Mouse (Mus musculus): ENCODE measurements around the gene Ndufaf1. TPM values are rescaled to one million over a fixed set of nuclear protein-coding genes. Genes with fewer than 3 reads are reported as not detected.
A peak's percentile ranks its signal among the peaks of the same experiment; 100 is the strongest.

Gene Ndufaf1
- total RNA-seq (2014; rRNA removed) (16.3 and 18.2 TPM in 2 replicates), polyA plus RNA-seq (2015; fragmentation: Nextera tagmentation; extraction: Ambion mirVana) (45.5 and 50.2 TPM in 2 replicates)

DNA sequence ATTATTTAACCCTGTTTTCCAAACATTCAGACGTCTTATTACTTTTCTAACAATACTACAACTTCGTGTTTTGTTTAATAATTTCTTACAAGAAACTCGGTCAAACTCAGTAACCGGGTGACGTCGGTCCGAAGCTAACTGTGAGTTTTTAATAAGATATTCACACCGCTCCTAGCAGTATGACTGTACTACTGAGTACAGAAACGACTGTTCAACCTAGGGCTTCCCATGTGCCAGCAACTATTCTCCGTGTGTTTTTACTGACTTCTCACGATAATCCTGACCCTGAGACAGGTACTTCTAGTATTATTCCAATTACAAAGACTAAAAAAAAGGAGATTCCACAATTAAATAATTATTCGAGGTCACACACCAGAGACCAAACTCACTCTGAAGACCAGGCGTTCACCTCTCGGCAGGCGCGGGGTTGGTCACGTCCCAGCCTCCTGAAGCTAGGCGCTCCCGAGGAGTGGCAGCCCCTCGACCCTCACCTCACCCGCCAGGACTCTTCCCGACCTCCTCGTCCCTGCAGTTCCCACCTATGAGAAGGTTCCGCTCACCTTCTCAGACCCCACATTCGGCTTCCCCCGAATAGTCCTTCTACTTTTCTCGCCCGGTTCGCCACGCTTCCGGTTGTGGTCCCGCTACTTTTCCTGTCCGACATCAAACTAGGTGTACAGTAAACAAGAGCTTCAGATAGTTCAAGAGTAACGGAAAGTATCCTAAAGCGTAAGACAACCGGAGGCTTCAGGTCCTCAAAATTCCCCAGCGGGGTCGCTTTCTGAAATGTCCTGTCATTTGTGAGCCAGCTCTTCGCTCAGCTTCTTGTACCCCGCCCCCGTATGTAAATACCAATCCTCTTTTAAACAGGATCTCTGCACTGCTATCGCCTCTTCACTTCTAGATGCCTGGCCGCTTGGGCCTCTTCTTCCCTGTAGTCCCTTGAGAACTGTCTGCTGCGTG, at the start of gene Ndufaf1:
Ndufaf1 (minus strand) TSS at position 608 of the 963 bp plus-strand sequence.
- no peak for TF ChIP-seq CTCF (IDR thresholded peaks at IDR 0.05; ENCODE audit: low read depth)

DNA sequence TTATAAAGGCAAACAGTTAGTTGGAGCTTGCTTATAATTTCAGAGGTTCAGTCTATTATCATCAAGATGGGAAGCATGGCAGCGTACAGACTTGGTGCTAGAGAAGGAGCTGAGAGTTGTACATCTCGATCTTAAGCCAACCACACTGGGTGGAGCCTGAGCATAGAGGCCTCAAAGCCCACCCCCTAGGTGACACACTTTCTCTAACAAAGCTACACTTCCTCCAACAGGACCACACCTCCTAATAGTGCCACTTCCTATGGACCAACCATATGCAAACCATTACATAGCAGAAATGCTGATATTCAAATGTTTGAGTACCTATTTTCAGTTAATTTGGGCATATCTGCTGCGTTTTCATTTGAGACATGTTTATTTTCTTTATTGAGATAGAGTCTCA, 47.4 kb upstream of the Ndufaf1 start:
- Histone ChIP-seq H3K27ac (no peak overlapping the region), H3K27me3 (ENCODE audit: insufficient read depth, low read length) (no peaks in the 10 kb centered on the region), H3K4me2 (ENCODE audit: low read depth, low read length) (no peak overlapping the region), H3K4me3 (ENCODE audit: low read length) (no peak overlapping the region), H3K4me1 (ENCODE audit: insufficient read depth, low read length) (no peaks in the 10 kb centered on the region), H3K9me3 (ENCODE audit: low read length) (no peaks in the 10 kb centered on the region), H3K9ac (replicated peaks; ENCODE audit: low read length) (no peak overlapping the region), H3K36me3 (ENCODE audit: insufficient read depth, low read length) (peaks cover 28% of the 10 kb centered on the region)
- DNase-seq (ENCODE audit: low spot score) (no peak), ATAC-seq (no peak)
- no peak for TF ChIP-seq CTCF (IDR thresholded peaks at IDR 0.05; ENCODE audit: low read depth)
- WGBS = 94% methylated on average over 3 of the region's 3 CpGs

More for the DNA sequence above, at the start of gene Ndufaf1:
- no peaks in the 10 kb centered on the region for H3K27me3 ChIP-seq (ENCODE audit: insufficient read depth, low read length)
- DNase-seq (ENCODE audit: low spot score) (peak; percentile 86), ATAC-seq (peak; percentile 92)
- peak within 1 kb of the TSS; percentile 90 for H3K4me2 ChIP-seq (ENCODE audit: low read depth, low read length)
- peak within 1 kb of the TSS; percentile 89 for H3K4me3 ChIP-seq (ENCODE audit: low read length)
- H3K36me3 ChIP-seq (ENCODE audit: insufficient read depth, low read length) = peaks cover 9% of the 10 kb centered on the region; the same call in 1 of the 2 replicates
- 2% methylated on average over 44 of the region's 44 CpGs for WGBS
- H3K9ac ChIP-seq (replicated peaks; ENCODE audit: low read length) = peak within 1 kb of the TSS; percentile 83
- H3K4me1 ChIP-seq (ENCODE audit: insufficient read depth, low read length) = peaks cover 9% of the 10 kb centered on the region
- no peaks in the 10 kb centered on the region for H3K9me3 ChIP-seq (ENCODE audit: low read length)
- H3K27ac ChIP-seq = no peak within 1 kb of the TSS

DNA sequence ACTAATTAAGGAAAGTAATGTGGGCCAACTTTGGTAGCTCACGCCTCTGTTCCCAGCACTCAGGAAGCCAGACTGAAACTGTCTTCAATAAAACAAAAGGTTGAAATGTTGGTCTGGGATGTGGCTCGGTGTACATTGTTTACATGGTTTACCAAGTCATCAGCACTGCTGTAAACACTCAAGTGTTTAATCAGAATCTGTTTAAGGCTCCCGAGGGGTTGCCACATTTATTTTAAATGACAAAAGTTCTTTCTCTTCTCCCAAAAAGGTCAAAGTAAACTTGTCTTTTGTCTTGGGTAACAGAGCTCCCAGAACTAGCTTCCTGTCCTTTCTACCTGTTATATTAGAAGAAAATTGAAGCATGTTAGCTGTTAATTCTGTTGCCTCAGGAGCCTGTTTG, 45.0 kb upstream of the Ndufaf1 start:
- no peak overlapping the region for H3K4me2 ChIP-seq (ENCODE audit: low read depth, low read length)
- no peak overlapping the region for H3K9ac ChIP-seq (replicated peaks; ENCODE audit: low read length)
- no peak overlapping the region for H3K27ac ChIP-seq
- H3K36me3 ChIP-seq (ENCODE audit: insufficient read depth, low read length) = peaks cover 34% of the 10 kb centered on the region
- no peak for ATAC-seq
- H3K27me3 ChIP-seq (ENCODE audit: insufficient read depth, low read length) = no peaks in the 10 kb centered on the region
- no peaks in the 10 kb centered on the region for H3K9me3 ChIP-seq (ENCODE audit: low read length)
- no peak overlapping the region for H3K4me3 ChIP-seq (ENCODE audit: low read length)
- no peak for TF ChIP-seq CTCF (IDR thresholded peaks at IDR 0.05; ENCODE audit: low read depth)
- DNase-seq (ENCODE audit: low spot score) = no peak
- no peaks in the 10 kb centered on the region for H3K4me1 ChIP-seq (ENCODE audit: insufficient read depth, low read length)
- 87% methylated on average over 3 of the region's 3 CpGs for WGBS

DNA sequence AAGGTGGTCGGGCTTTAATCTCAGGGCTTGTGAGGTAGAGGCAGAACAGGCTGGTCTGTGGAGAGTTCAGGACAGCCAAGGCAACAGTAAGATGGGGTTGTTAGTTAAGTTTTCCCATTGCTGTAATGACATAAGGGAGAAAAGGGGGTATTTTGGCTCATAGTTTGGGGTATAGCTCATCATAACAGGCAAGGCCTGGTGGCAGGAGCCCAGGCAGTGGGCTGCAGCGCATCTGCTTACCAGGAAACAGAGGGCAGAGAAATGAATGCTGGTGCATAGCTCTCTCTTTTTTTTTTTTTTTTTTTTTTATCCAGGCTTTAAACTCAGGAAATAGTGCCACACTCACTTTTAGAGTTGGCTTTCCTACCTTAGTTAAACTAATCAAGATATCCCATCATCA, 40.5 kb upstream of the Ndufaf1 start:
- Histone ChIP-seq H3K4me3 (ENCODE audit: low read length) (no peak overlapping the region), H3K9me3 (ENCODE audit: low read length) (no peaks in the 10 kb centered on the region), H3K27me3 (ENCODE audit: insufficient read depth, low read length) (no peaks in the 10 kb centered on the region), H3K36me3 (ENCODE audit: insufficient read depth, low read length) (peaks cover 28% of the 10 kb centered on the region), H3K4me1 (ENCODE audit: insufficient read depth, low read length) (no peaks in the 10 kb centered on the region), H3K27ac (no peak overlapping the region), H3K9ac (replicated peaks; ENCODE audit: low read length) (no peak overlapping the region), H3K4me2 (ENCODE audit: low read depth, low read length) (no peak overlapping the region)
- no peak for ATAC-seq
- WGBS = 93% methylated on average over 2 of the region's 2 CpGs
- TF ChIP-seq CTCF (IDR thresholded peaks at IDR 0.05; ENCODE audit: low read depth) = no peak
- DNase-seq (ENCODE audit: low spot score) = no peak

DNA sequence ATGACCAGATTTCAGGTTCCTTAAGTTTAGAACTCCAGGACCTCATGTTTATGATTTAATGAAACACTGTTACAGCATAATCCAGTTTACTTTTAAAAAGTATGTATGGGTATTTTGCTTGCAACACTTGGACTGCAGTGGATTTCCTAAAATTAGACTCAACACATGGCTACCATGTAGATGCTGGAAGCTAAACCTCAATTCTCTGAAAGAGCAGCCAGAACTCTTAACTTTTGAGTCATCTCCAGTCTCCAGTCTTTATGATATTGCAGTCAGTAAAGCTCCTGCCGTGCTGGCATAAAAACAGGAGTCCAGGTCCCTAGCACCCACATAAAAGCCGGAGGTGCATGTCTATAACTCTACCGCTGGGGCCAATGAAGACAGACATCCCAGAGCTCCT, 37.3 kb upstream of the Ndufaf1 start:
- Histone ChIP-seq H3K9ac (replicated peaks; ENCODE audit: low read length) (no peak overlapping the region), H3K4me1 (ENCODE audit: insufficient read depth, low read length) (no peaks in the 10 kb centered on the region), H3K36me3 (ENCODE audit: insufficient read depth, low read length) (peaks cover 12% of the 10 kb centered on the region; the same call in 1 of the 2 replicates), H3K4me2 (ENCODE audit: low read depth, low read length) (no peak overlapping the region), H3K9me3 (ENCODE audit: low read length) (no peaks in the 10 kb centered on the region), H3K27ac (no peak overlapping the region), H3K27me3 (ENCODE audit: insufficient read depth, low read length) (no peaks in the 10 kb centered on the region), H3K4me3 (ENCODE audit: low read length) (no peak overlapping the region)
- no peak for ATAC-seq
- DNase-seq (ENCODE audit: low spot score) = no peak
- TF ChIP-seq CTCF (IDR thresholded peaks at IDR 0.05; ENCODE audit: low read depth) = no peak
- WGBS = 94% methylated on average over 3 of the region's 3 CpGs

DNA sequence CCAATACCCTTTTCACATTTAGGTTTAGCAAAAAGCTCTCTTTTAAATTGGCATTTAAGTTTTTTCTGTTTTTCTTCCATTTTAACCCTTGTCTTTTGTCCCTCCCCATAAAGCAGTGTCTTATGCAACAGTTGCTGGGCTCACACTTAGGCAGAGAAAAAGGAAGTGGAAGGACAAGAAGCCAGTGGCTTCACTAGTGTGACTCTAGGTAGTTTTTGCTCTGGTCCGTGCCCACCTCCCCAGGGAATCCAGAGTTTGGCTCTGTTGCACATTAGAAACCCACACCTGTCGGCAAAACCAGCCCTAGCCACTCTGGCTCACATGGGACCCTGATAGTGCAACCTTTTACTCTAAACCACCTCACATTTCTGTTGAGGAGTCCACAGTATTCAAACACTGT, 35.8 kb upstream of the Ndufaf1 start:
- no peak for TF ChIP-seq CTCF (IDR thresholded peaks at IDR 0.05; ENCODE audit: low read depth)
- Histone ChIP-seq H3K4me1 (ENCODE audit: insufficient read depth, low read length) (no peaks in the 10 kb centered on the region), H3K36me3 (ENCODE audit: insufficient read depth, low read length) (peaks cover 8% of the 10 kb centered on the region; the same call in 1 of the 2 replicates), H3K27me3 (ENCODE audit: insufficient read depth, low read length) (no peaks in the 10 kb centered on the region), H3K4me3 (ENCODE audit: low read length) (no peak overlapping the region), H3K9me3 (ENCODE audit: low read length) (no peaks in the 10 kb centered on the region), H3K9ac (replicated peaks; ENCODE audit: low read length) (no peak overlapping the region), H3K27ac (no peak overlapping the region), H3K4me2 (ENCODE audit: low read depth, low read length) (no peak overlapping the region)
- DNase-seq (ENCODE audit: low spot score) (no peak), ATAC-seq (no peak)
- 78% methylated on average over 2 of the region's 2 CpGs for WGBS

DNA sequence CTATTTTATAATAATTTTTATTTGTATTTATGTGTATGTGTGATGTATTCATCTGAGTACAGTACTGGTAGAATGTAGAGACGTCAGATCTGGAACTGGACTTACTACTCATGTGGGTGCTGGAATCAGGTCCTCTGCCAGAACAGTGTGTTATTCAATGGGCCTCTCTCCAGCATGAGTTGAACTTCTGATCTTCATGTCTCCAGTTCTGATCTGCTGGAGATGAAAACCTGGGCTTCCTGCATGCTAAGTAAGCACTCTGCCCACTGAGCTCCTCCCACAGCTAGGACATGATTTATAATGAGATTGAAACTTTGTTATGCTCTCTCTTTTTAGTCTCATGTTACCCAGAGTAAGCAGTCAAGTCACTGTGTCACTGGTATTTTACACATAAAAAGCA, 33.5 kb upstream of the Ndufaf1 start:
- Histone ChIP-seq H3K27ac (no peak overlapping the region), H3K9me3 (ENCODE audit: low read length) (no peaks in the 10 kb centered on the region), H3K4me3 (ENCODE audit: low read length) (no peak overlapping the region), H3K27me3 (ENCODE audit: insufficient read depth, low read length) (no peaks in the 10 kb centered on the region), H3K4me2 (ENCODE audit: low read depth, low read length) (no peak overlapping the region), H3K4me1 (ENCODE audit: insufficient read depth, low read length) (no peaks in the 10 kb centered on the region), H3K36me3 (ENCODE audit: insufficient read depth, low read length) (peaks cover 5% of the 10 kb centered on the region; the same call in 1 of the 2 replicates), H3K9ac (replicated peaks; ENCODE audit: low read length) (no peak overlapping the region)
- whole genome bisulfite sequencing = 84% methylated on average over 1 of the region's 1 CpGs
- ATAC-seq = no peak
- no peak for DNase-seq (ENCODE audit: low spot score)
- TF ChIP-seq CTCF (IDR thresholded peaks at IDR 0.05; ENCODE audit: low read depth) = no peak

Measured in hindbrain, postnatal 0 days (tissue).